Mouse (Mus musculus): ENCODE measurements around the gene Atp5d. TPM values are rescaled to one million over a fixed set of nuclear protein-coding genes. Genes with fewer than 3 reads are reported as not detected.

Gene Atp5d
- polyA plus RNA-seq, 1 experiment from 2014 or later, result 475 TPM

DNA sequence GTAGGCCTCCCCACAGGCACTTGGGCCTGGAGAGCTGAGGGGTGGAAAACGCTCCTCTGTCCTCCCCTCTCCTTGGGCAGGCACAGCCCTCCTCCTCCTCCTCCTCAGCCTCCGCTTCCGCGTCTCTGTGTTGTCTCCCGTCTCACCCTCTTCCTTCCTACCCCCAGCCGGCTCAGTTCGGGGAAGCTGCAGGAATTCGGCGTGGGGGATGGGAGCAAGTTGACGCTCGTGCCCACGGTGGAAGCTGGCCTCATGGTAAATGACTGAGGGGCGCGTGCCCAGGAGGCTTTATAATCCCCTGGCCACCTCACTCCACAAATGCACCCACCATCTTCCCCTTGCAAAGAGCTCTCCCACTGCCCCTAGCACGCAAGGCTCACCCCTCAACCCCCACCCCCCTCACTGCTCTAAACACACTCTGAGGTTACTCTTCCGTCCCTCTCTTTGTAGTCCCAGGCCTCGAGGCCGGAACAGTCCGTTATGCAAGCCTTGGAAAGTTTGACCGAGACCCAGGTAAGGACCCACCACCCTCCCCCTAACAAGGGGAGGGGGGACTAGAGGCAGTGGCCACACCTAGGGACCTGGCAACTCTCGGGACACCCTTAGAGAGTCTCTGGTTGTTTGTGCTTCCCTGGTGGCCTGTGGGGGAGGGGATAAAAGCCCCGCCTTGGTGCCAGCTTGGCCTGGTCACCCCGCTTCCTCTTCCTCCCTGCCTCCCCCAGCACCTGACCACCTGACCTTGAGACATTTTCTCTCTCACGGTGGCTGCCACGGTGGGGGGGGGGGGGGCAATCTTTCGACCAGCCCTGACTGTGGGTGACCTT lies 13.0 kb downstream of the Atp5d start:
- under 1% methylated on average over 18 of the region's 26 CpGs for WGBS
- Histone ChIP-seq H3K9ac (ENCODE audit: low read depth, low read length) (peak overlapping the region; percentile 98), H3K4me1 (ENCODE audit: control insufficient read depth, insufficient read depth, low read length) (peaks cover 22% of the 10 kb centered on the region), H3K4me3 (ENCODE audit: low read depth, low read length) (peak overlapping the region; percentile 85), H3K27me3 (replicated peaks; ENCODE audit: control insufficient read depth, insufficient read depth, low read length) (no peaks in the 10 kb centered on the region), H3K36me3 (ENCODE audit: control insufficient read depth, insufficient read depth, low read length) (peaks cover 62% of the 10 kb centered on the region), H3K4me2 (ENCODE audit: low read depth, low read length) (peak overlapping the region; percentile 93), H3K27ac (replicated peaks; ENCODE audit: low read depth, low read length) (peak overlapping the region; percentile 98), H3K9me3 (ENCODE audit: control insufficient read depth, low read length) (no peaks in the 10 kb centered on the region)
- peak; percentile 67 for DNase-seq (ENCODE audit: low spot score)
- no peak for ATAC-seq (ENCODE audit: low read depth)

GRCm38 (mm10) chr10:80152071-80152872 lies 13.8 kb downstream of the Atp5d start:
- Histone ChIP-seq H3K4me2 (ENCODE audit: low read depth, low read length) (peak overlapping the region; percentile 93), H3K4me1 (ENCODE audit: control insufficient read depth, insufficient read depth, low read length) (peaks cover 23% of the 10 kb centered on the region), H3K27me3 (replicated peaks; ENCODE audit: control insufficient read depth, insufficient read depth, low read length) (no peaks in the 10 kb centered on the region), H3K9ac (ENCODE audit: low read depth, low read length) (peak overlapping the region; percentile 98), H3K27ac (replicated peaks; ENCODE audit: low read depth, low read length) (peak overlapping the region; percentile 98), H3K36me3 (ENCODE audit: control insufficient read depth, insufficient read depth, low read length) (peaks cover 71% of the 10 kb centered on the region), H3K9me3 (ENCODE audit: control insufficient read depth, low read length) (no peaks in the 10 kb centered on the region), H3K4me3 (ENCODE audit: low read depth, low read length) (peak overlapping the region; percentile 85)
- ATAC-seq (ENCODE audit: low read depth) (no peak), DNase-seq (ENCODE audit: low spot score) (peak; percentile 79)
- WGBS, result 3% methylated on average over 13 of the region's 15 CpGs

DNA sequence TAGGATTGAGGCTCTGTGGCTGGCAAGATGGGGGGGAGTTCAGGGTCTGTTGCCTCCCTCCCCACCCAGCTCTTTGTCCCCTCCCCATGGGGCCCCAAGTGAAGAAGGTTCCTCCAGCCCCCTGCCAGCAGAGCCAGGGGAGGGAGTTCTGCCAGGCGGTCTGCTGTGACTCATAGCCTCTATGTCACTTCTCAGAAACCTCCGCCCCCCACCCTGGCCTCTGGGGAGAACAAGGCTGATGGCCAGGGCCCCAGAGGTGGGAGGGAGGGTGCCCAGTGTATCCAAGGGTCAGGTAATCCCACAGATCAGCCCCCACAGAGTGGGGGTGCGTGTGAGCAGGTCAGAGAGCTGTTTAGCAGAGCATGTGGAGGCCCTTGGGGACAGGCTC lies 14.4 kb downstream of the Atp5d start:
- H3K9me3 ChIP-seq (ENCODE audit: control insufficient read depth, low read length), result no peaks in the 10 kb centered on the region
- no peak for DNase-seq (ENCODE audit: low spot score)
- peaks cover 23% of the 10 kb centered on the region for H3K4me1 ChIP-seq (ENCODE audit: control insufficient read depth, insufficient read depth, low read length)
- H3K9ac ChIP-seq (ENCODE audit: low read depth, low read length), result peak overlapping the region; percentile 98
- peak overlapping the region; percentile 98 for H3K27ac ChIP-seq (replicated peaks; ENCODE audit: low read depth, low read length)
- ATAC-seq (ENCODE audit: low read depth), result no peak
- 16% methylated on average over 3 of the region's 3 CpGs for WGBS
- peaks cover 75% of the 10 kb centered on the region for H3K36me3 ChIP-seq (ENCODE audit: control insufficient read depth, insufficient read depth, low read length)
- peak overlapping the region; percentile 85 for H3K4me3 ChIP-seq (ENCODE audit: low read depth, low read length)
- H3K27me3 ChIP-seq (replicated peaks; ENCODE audit: control insufficient read depth, insufficient read depth, low read length), result no peaks in the 10 kb centered on the region
- H3K4me2 ChIP-seq (ENCODE audit: low read depth, low read length), result peak overlapping the region; percentile 93

- no peaks in the 10 kb centered on the region for H3K9me3 ChIP-seq (ENCODE audit: control insufficient read depth, low read length)
- 82% methylated on average over 17 of the region's 19 CpGs for WGBS
- peaks cover 75% of the 10 kb centered on the region for H3K36me3 ChIP-seq (ENCODE audit: control insufficient read depth, insufficient read depth, low read length)
- peaks cover 28% of the 10 kb centered on the region for H3K4me1 ChIP-seq (ENCODE audit: control insufficient read depth, insufficient read depth, low read length)
- H3K9ac ChIP-seq (ENCODE audit: low read depth, low read length), result peak overlapping the region; percentile 11; the same call in 1 of the 2 replicates
- no peaks in the 10 kb centered on the region for H3K27me3 ChIP-seq (replicated peaks; ENCODE audit: control insufficient read depth, insufficient read depth, low read length)
- ATAC-seq (ENCODE audit: low read depth) (no peak), DNase-seq (ENCODE audit: low spot score) (no peak)
- peak overlapping the region; percentile 25; the same call in 1 of the 2 replicates for H3K27ac ChIP-seq (replicated peaks; ENCODE audit: low read depth, low read length)
- peak overlapping the region; percentile 93; the same call in 1 of the 2 replicates for H3K4me2 ChIP-seq (ENCODE audit: low read depth, low read length)
- H3K4me3 ChIP-seq (ENCODE audit: low read depth, low read length), result peak overlapping the region; percentile 14; the same call in 1 of the 2 replicates
These were observed 15.3 kb downstream of the Atp5d start for GRCm38 (mm10) chr10:80153713-80154112.

DNA sequence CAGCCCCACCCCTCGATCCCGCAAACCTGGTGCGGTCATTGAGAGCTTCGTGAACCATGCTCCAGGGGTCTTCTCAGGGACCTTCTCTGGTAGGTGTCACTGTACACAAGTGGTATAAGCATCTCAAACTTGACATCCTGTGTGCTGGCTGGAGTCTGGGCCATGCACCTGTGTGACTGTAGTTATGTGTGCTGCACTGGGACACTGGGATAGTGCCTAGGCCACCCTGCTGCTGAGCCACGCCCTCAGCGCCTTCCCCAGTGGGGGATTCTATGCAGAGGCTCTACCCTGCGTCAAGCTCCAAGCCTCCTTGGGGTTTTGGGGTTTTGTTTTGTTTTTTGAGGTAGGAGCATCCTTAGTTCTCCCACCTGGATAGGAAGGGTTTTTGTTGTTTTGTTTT lies 16.0 kb downstream of the Atp5d start:
- H3K27ac ChIP-seq (replicated peaks; ENCODE audit: low read depth, low read length), result 0 out of 2 replicates have a peak overlapping the region, but pooled peaks have one; percentile 24
- H3K36me3 ChIP-seq (ENCODE audit: control insufficient read depth, insufficient read depth, low read length), result peaks cover 75% of the 10 kb centered on the region

DNA sequence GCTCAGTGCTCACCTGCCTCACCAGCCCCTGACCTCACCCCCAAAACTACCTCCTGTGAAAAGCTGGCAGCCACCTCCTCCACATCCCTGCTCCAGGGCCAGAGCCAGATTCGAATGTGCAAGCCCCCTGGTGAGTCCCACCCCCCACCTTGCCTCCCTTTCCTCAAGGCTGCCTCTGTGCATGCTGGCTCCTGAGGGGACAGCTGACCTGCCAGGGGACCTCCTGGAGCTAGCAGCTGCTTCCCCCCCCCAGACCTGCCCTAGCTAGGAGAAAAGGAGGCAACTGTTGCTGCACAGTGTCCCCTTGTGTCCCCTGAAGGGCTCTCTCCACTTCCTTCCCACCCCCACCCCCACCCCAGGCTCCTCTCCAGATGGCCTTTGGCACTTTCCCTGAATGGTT lies 16.8 kb downstream of the Atp5d start:
- WGBS, result 23% methylated on average over 1 of the region's 1 CpGs
- H3K36me3 ChIP-seq (ENCODE audit: control insufficient read depth, insufficient read depth, low read length), result peaks cover 68% of the 10 kb centered on the region

More for the DNA sequence above, 16.0 kb downstream of the Atp5d start:
- Histone ChIP-seq H3K27me3 (replicated peaks; ENCODE audit: control insufficient read depth, insufficient read depth, low read length) (no peaks in the 10 kb centered on the region), H3K4me1 (ENCODE audit: control insufficient read depth, insufficient read depth, low read length) (peaks cover 34% of the 10 kb centered on the region), H3K9ac (ENCODE audit: low read depth, low read length) (0 out of 2 replicates have a peak overlapping the region, but pooled peaks have one; percentile 23), H3K9me3 (ENCODE audit: control insufficient read depth, low read length) (no peaks in the 10 kb centered on the region), H3K4me3 (ENCODE audit: low read depth, low read length) (no peak overlapping the region), H3K4me2 (ENCODE audit: low read depth, low read length) (no peak overlapping the region)
- DNase-seq (ENCODE audit: low spot score) (no peak), ATAC-seq (ENCODE audit: low read depth) (no peak)
- 75% methylated on average over 7 of the region's 7 CpGs for WGBS

GRCm38 (mm10) chr10:80156002-80156751 lies 17.7 kb downstream of the Atp5d start:
- Histone ChIP-seq H3K9me3 (ENCODE audit: control insufficient read depth, low read length) (no peaks in the 10 kb centered on the region), H3K27ac (replicated peaks; ENCODE audit: low read depth, low read length) (no peak overlapping the region; the same call in 1 of the 2 replicates), H3K27me3 (replicated peaks; ENCODE audit: control insufficient read depth, insufficient read depth, low read length) (no peaks in the 10 kb centered on the region), H3K4me1 (ENCODE audit: control insufficient read depth, insufficient read depth, low read length) (peaks cover 45% of the 10 kb centered on the region), H3K9ac (ENCODE audit: low read depth, low read length) (0 out of 2 replicates have a peak overlapping the region, but pooled peaks have one; percentile 31), H3K4me3 (ENCODE audit: low read depth, low read length) (no peak overlapping the region), H3K36me3 (ENCODE audit: control insufficient read depth, insufficient read depth, low read length) (peaks cover 64% of the 10 kb centered on the region), H3K4me2 (ENCODE audit: low read depth, low read length) (no peak overlapping the region)
- DNase-seq (ENCODE audit: low spot score) (no peak), ATAC-seq (ENCODE audit: low read depth) (no peak)
- WGBS, result 78% methylated on average over 29 of the region's 29 CpGs

More for the DNA sequence above, 16.8 kb downstream of the Atp5d start:
- Histone ChIP-seq H3K4me2 (ENCODE audit: low read depth, low read length) (no peak overlapping the region), H3K9ac (ENCODE audit: low read depth, low read length) (no peak overlapping the region), H3K4me1 (ENCODE audit: control insufficient read depth, insufficient read depth, low read length) (peaks cover 36% of the 10 kb centered on the region), H3K27ac (replicated peaks; ENCODE audit: low read depth, low read length) (no peak overlapping the region), H3K4me3 (ENCODE audit: low read depth, low read length) (no peak overlapping the region), H3K27me3 (replicated peaks; ENCODE audit: control insufficient read depth, insufficient read depth, low read length) (no peaks in the 10 kb centered on the region), H3K9me3 (ENCODE audit: control insufficient read depth, low read length) (no peaks in the 10 kb centered on the region)
- DNase-seq (ENCODE audit: low spot score) (no peak), ATAC-seq (ENCODE audit: low read depth) (no peak)

DNA sequence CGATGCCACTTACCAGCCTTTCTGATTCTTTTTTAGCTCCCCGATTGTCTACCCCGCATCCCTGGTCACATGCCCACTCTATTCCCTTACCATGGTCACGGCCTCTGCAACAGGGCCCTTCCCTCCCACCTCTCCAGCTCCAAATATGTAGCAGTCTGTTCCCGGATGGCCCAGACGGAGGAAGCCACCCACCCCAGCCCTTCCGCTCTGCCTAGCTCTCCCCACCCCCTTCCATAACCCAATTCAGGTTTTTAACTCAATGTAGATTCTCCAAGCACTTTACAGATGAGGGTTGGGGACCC lies 18.3 kb downstream of the Atp5d start:
- H3K4me3 ChIP-seq (ENCODE audit: low read depth, low read length), result no peak overlapping the region
- H3K4me1 ChIP-seq (ENCODE audit: control insufficient read depth, insufficient read depth, low read length), result peaks cover 51% of the 10 kb centered on the region
- H3K9ac ChIP-seq (ENCODE audit: low read depth, low read length), result 0 out of 2 replicates have a peak overlapping the region, but pooled peaks have one; percentile 31
- WGBS, result 60% methylated on average over 7 of the region's 7 CpGs
- no peaks in the 10 kb centered on the region for H3K9me3 ChIP-seq (ENCODE audit: control insufficient read depth, low read length)
- no peak overlapping the region; the same call in 1 of the 2 replicates for H3K27ac ChIP-seq (replicated peaks; ENCODE audit: low read depth, low read length)
- H3K4me2 ChIP-seq (ENCODE audit: low read depth, low read length), result no peak overlapping the region
- no peak for DNase-seq (ENCODE audit: low spot score)
- ATAC-seq (ENCODE audit: low read depth), result no peak
- no peaks in the 10 kb centered on the region for H3K27me3 ChIP-seq (replicated peaks; ENCODE audit: control insufficient read depth, insufficient read depth, low read length)
- peaks cover 58% of the 10 kb centered on the region for H3K36me3 ChIP-seq (ENCODE audit: control insufficient read depth, insufficient read depth, low read length)

Data from embryonic facial prominence, embryonic 14.5 days (tissue).